Mouse (Mus musculus) CH12.LX (cell line): Measurements from ENCODE around the gene Ddi2. TPM values are rescaled to one million over a fixed set of nuclear protein-coding genes. Genes with fewer than 3 reads are reported as not detected.

Experiments
- DNase-seq: peaks from one replicate; pipeline ENCODE4 v3.0.0-alpha.2; 2013; ENCODE audit errors: extremely low read depth
- H3K27ac ChIP-seq: 2 replicates; pipeline ENCODE4 v1.5.1; 2012; ENCODE audit warnings: low read depth, mild to moderate bottlenecking, control low read depth, moderate library complexity; ENCODE audit not compliant: insufficient read depth
- H3K27me3 ChIP-seq: replicated peaks from 2 replicates; pipeline ENCODE3; 2012; ENCODE audit warnings: inconsistent platforms
- H3K36me3 ChIP-seq, 2 experiments: replicated peaks in 1 of 2; 2 replicates each; pipeline versions ENCODE3 to v1.6.1; 2012; ENCODE audit warnings: inconsistent platforms in 1 of 2, low read length in 1 of 2, mild to moderate bottlenecking in 1 of 2, mixed read lengths in 1 of 2, moderate library complexity in 1 of 2; ENCODE audit not compliant: control insufficient read depth in 1 of 2, insufficient read depth in 1 of 2
- H3K4me1 ChIP-seq, 2 experiments: 2 replicates each; pipeline ENCODE4 v1.6.1; 2012; ENCODE audit warnings: inconsistent platforms in 1 of 2, moderate library complexity in 1 of 2; ENCODE audit not compliant: insufficient read depth in 2 of 2, control insufficient read depth in 1 of 2
- H3K4me2 ChIP-seq: 2 replicates; pipeline ENCODE4 v1.6.1; 2012; ENCODE audit warnings: low read depth, mild to moderate bottlenecking, control low read depth; ENCODE audit not compliant: poor library complexity, insufficient read depth, severe bottlenecking
- H3K4me3 ChIP-seq, 3 experiments: fragments of 150-350 bp in 1 of 3; sonication (generic) in 1 of 3; replicated peaks in 1 of 3; 2 replicates each; pipeline versions ENCODE3 to v1.5.1; 2011 to 2012; ENCODE audit warnings: low read depth in 2 of 3, low read length in 2 of 3, mild to moderate bottlenecking in 2 of 3, moderate library complexity in 2 of 3, control low read depth in 1 of 3, improper control_type of control experiment in 1 of 3, inconsistent platforms in 1 of 3, mixed read lengths in 1 of 3; ENCODE audit not compliant: poor library complexity in 1 of 3
- H3K79me2 ChIP-seq: replicated peaks from 2 replicates; pipeline ENCODE4 v1.6.1; 2012; ENCODE audit warnings: mild to moderate bottlenecking, moderate library complexity; ENCODE audit not compliant: control insufficient read depth, poor library complexity, insufficient read depth, severe bottlenecking; ENCODE audit errors: extremely low read depth
- H3K9ac ChIP-seq: 2 replicates; pipeline ENCODE4 v1.6.1; 2012; ENCODE audit warnings: low read depth, mild to moderate bottlenecking, control low read depth, moderate library complexity; ENCODE audit not compliant: insufficient read depth
- H3K9me3 ChIP-seq: replicated peaks from 2 replicates; pipeline ENCODE3; 2012; ENCODE audit warnings: low read length, inconsistent platforms, mixed read lengths
- E2F4 ChIP-seq: IDR thresholded peaks from 2 replicates; pipeline ENCODE4 v1.6.1; 2011; ENCODE audit warnings: low read depth, low read length, improper control_type of control experiment; ENCODE audit not compliant: insufficient replicate concordance
- ELF1 ChIP-seq: IDR thresholded peaks from 2 replicates; pipeline ENCODE4 v1.6.1; 2014; ENCODE audit warnings: low read depth, mild to moderate bottlenecking, inconsistent platforms, low read length, improper control_type of control experiment
- EP300 ChIP-seq: IDR thresholded peaks from 2 replicates; pipeline ENCODE4 v1.6.1; 2011; ENCODE audit warnings: low read length, improper control_type of control experiment
- HCFC1 ChIP-seq: IDR thresholded peaks from 2 replicates; pipeline ENCODE4 v1.6.1; 2012; ENCODE audit warnings: low read depth, mild to moderate bottlenecking, inconsistent platforms, low read length, improper control_type of control experiment
- IRF4 ChIP-seq: IDR thresholded peaks from 2 replicates; pipeline ENCODE4 v1.6.1; 2014; ENCODE audit warnings: low read depth, mild to moderate bottlenecking, inconsistent platforms, low read length, improper control_type of control experiment
- JUND ChIP-seq: conservative IDR thresholded peaks from 2 replicates; pipeline ENCODE4 v1.6.1; 2011; ENCODE audit warnings: low read depth, low read length, improper control_type of control experiment
- MAFK ChIP-seq: IDR thresholded peaks from 2 replicates; pipeline ENCODE4 v1.6.1; 2011; ENCODE audit warnings: low read length, improper control_type of control experiment; ENCODE audit not compliant: insufficient replicate concordance
- MAZ ChIP-seq: IDR thresholded peaks from 2 replicates; pipeline ENCODE4 v1.6.1; 2012; ENCODE audit warnings: low read depth, mild to moderate bottlenecking, inconsistent platforms, low read length, improper control_type of control experiment, moderate library complexity
- MEF2A ChIP-seq: IDR thresholded peaks from 2 replicates; pipeline ENCODE4 v1.6.1; 2014; ENCODE audit warnings: low read depth, mild to moderate bottlenecking, inconsistent platforms, low read length, improper control_type of control experiment, borderline replicate concordance
- MXI1 ChIP-seq: IDR thresholded peaks from 2 replicates; pipeline ENCODE4 v1.6.1; 2011; ENCODE audit warnings: mild to moderate bottlenecking, low read depth, low read length, improper control_type of control experiment
- MYC ChIP-seq: IDR thresholded peaks from 2 replicates; pipeline ENCODE4 v1.6.1; 2011; ENCODE audit warnings: low read depth, mild to moderate bottlenecking, improper control_type of control experiment, low read length
- PAX5 ChIP-seq: IDR thresholded peaks from 2 replicates; pipeline ENCODE4 v1.6.1; 2012; ENCODE audit warnings: low read length, inconsistent platforms, mixed read lengths
- POLR2A ChIP-seq: IDR thresholded peaks from 2 replicates; pipeline ENCODE4 v1.6.1; 2011; ENCODE audit warnings: low read depth, mild to moderate bottlenecking, improper control_type of control experiment, low read length
- POLR2AphosphoS2 ChIP-seq: IDR thresholded peaks from 2 replicates; pipeline ENCODE4 v1.6.1; 2011; ENCODE audit warnings: low read depth, low read length, improper control_type of control experiment
- SIN3A ChIP-seq: IDR thresholded peaks from 2 replicates; pipeline ENCODE4 v1.6.1; 2012; ENCODE audit warnings: low read length, improper control_type of control experiment, inconsistent platforms
- TCF12 ChIP-seq: IDR thresholded peaks from 2 replicates; pipeline ENCODE4 v1.6.1; 2014; ENCODE audit warnings: low read depth, mild to moderate bottlenecking, inconsistent platforms, low read length, improper control_type of control experiment
- UBTF ChIP-seq: IDR thresholded peaks from 2 replicates; pipeline ENCODE4 v1.6.1; 2012; ENCODE audit warnings: low read depth, mild to moderate bottlenecking, inconsistent platforms, low read length, improper control_type of control experiment, moderate library complexity
- USF1 ChIP-seq: IDR thresholded peaks from 2 replicates; pipeline ENCODE4 v1.6.1; 2014; ENCODE audit warnings: low read depth, mild to moderate bottlenecking, inconsistent platforms, low read length, improper control_type of control experiment
- USF2 ChIP-seq: conservative IDR thresholded peaks from 2 replicates; pipeline ENCODE4 v1.6.1; 2011; ENCODE audit warnings: low read depth, low read length, improper control_type of control experiment
- ZKSCAN1 ChIP-seq: IDR thresholded peaks from 2 replicates; pipeline ENCODE4 v1.6.1; 2012; ENCODE audit warnings: low read depth, inconsistent platforms, low read length, improper control_type of control experiment, borderline replicate concordance
- ZMIZ1 ChIP-seq: IDR thresholded peaks from 2 replicates; pipeline ENCODE4 v1.6.1; 2012; ENCODE audit warnings: low read depth, mild to moderate bottlenecking, inconsistent platforms, low read length, improper control_type of control experiment
- dilution Hi-C: fragments of 300-500 bp; cut with MboI; formaldehyde crosslinking; loops from 2 replicates; pipeline ENCODE4 v1.14.3; 2020; ENCODE audit warnings: low sequenced_read_pairs; ENCODE audit not compliant: extremely low pct_unique_long_range_greater_than_20kb, extremely low pct_ligation_motif_present
- in situ Hi-C: fragments of 300-500 bp; cut with MboI; formaldehyde crosslinking; loops from 3 replicates; pipeline ENCODE4 v1.14.3; 2019; ENCODE audit warnings: low sequenced_read_pairs, low pct_ligation_motif_present, low pct_unique_long_range_greater_than_20kb, mixed read lengths
- polyA plus RNA-seq: library from polyadenylated mRNA; unstranded; fragments of >175 nt; gene quantifications from 2 replicates; pipeline ENCODE4 v1.2.1, GENCODE M21; 2012; ENCODE audit warnings: low read depth; ENCODE audit not compliant: insufficient read length
- total RNA-seq, 2 experiments: library from RNA; depleted of rRNA; stranded (reverse); fragments of 300-350 nt in 1 of 2; fragments of >200 nt in 1 of 2; gene quantifications; 2 replicates each; pipeline ENCODE4 v1.2.3; 2012 to 2014

Ddi2 gene
- total and polyA plus RNA-seq, 3 experiments, result 18.0 to 37.3 (median 19.9) TPM

- no peak for TF ChIP-seq POLR2A
- no peak for TF ChIP-seq SIN3A
- TF ChIP-seq USF2, result no peak
- no peak for DNase-seq
- H3K79me2 ChIP-seq, result no peaks in the 10 kb centered on the region
- no peaks in the 10 kb centered on the region for H3K27me3 ChIP-seq
- H3K9ac ChIP-seq, result no peak within 1 kb of the TSS
- peaks cover 0 to 4% of the 10 kb centered on the region in 2 experiments; a peak in 1 of 4 replicates for H3K4me1 ChIP-seq
- peaks cover 1% of the 10 kb centered on the region for H3K9me3 ChIP-seq
- H3K4me2 ChIP-seq, result no peak within 1 kb of the TSS
- dilution Hi-C loops, result no loop called here
- H3K27ac ChIP-seq, result no peak within 1 kb of the TSS
- no peak within 1 kb of the TSS for H3K4me3 ChIP-seq
- no peaks in the 10 kb centered on the region for H3K36me3 ChIP-seq
- in situ Hi-C loops, result no loop called here
Measured at GRCm38 (mm10) chr4:141746578-141747346, 23.5 kb upstream of the Ddi2 start, which contains the start of gene Agmat. Agmat (plus strand) TSS chr4:141746672.

GRCm38 (mm10) chr4:141742381-141742780 is 19.2 kb upstream of the Ddi2 start:
- H3K79me2 ChIP-seq, result no peaks in the 10 kb centered on the region
- TF ChIP-seq USF2, result no peak
- no peak for TF ChIP-seq ZKSCAN1
- TF ChIP-seq UBTF, result no peak
- TF ChIP-seq HCFC1, result no peak
- no peak for TF ChIP-seq MAZ
- no peak for TF ChIP-seq USF1
- no peak for DNase-seq
- H3K27ac ChIP-seq, result no peak overlapping the region
- dilution Hi-C loops (no loop called here), in situ Hi-C loops (no loop called here)
- peaks cover 1% of the 10 kb centered on the region for H3K9me3 ChIP-seq
- no peak overlapping the region for H3K4me3 ChIP-seq
- peaks cover 0 to 4% of the 10 kb centered on the region in 2 experiments; a peak in 1 of 4 replicates for H3K4me1 ChIP-seq
- no peaks in the 10 kb centered on the region for H3K27me3 ChIP-seq
- H3K36me3 ChIP-seq, result no peaks in the 10 kb centered on the region
- H3K4me2 ChIP-seq, result no peak overlapping the region
- no peak overlapping the region for H3K9ac ChIP-seq

GRCm38 (mm10) chr4:141741856-141742255 is 18.6 kb upstream of the Ddi2 start:
- in situ Hi-C loops (no loop called here), dilution Hi-C loops (no loop called here)
- Histone ChIP-seq H3K9ac (no peak overlapping the region), H3K27ac (no peak overlapping the region), H3K4me3 (no peak overlapping the region), H3K9me3 (peaks cover 1% of the 10 kb centered on the region), H3K79me2 (no peaks in the 10 kb centered on the region)
- TF ChIP-seq ZMIZ1 (no peak), E2F4 (no peak), ZKSCAN1 (no peak), MEF2A (no peak), POLR2AphosphoS2 (no peak), MYC (no peak), PAX5 (no peak), TCF12 (no peak), MAFK (no peak), IRF4 (no peak), POLR2A (no peak), EP300 (no peak), JUND (no peak), MXI1 (no peak), HCFC1 (no peak), ELF1 (no peak)
- TF ChIP-seq, all 38 proteins: peak for 0
- Histone ChIP-seq H3K4me2 (no peak overlapping the region), H3K36me3 (no peaks in the 10 kb centered on the region), H3K4me1 (no peaks in the 10 kb centered on the region), H3K27me3 (no peaks in the 10 kb centered on the region)
- no peak for DNase-seq
